Mouse (Mus musculus) MEL (cell line): ENCODE data around the gene Enpp3. TPM values are rescaled to one million over a fixed set of nuclear protein-coding genes. Genes with fewer than 3 reads are reported as not detected.

ENCODE experiments used
- DNase-seq: peaks from one replicate; pipeline ENCODE4 v3.0.0; 2011; ENCODE audit warnings: low read depth, low spot score
- H3K27ac ChIP-seq: 2 replicates; pipeline ENCODE4 v1.5.1; 2012; ENCODE audit warnings: low read depth, mild to moderate bottlenecking, control low read depth, low read length, moderate library complexity; ENCODE audit not compliant: control insufficient read depth
- H3K27me3 ChIP-seq, 2 experiments: fragments of 150-350 bp in 1 of 2; sonication (generic) in 1 of 2; 2 replicates each; pipeline ENCODE4 v1.6.1; 2012; ENCODE audit warnings: low read length in 2 of 2, mild to moderate bottlenecking in 2 of 2, improper control_type of control experiment in 1 of 2, moderate library complexity in 1 of 2; ENCODE audit not compliant: insufficient read depth in 2 of 2, control insufficient read depth in 1 of 2
- H3K36me3 ChIP-seq, 2 experiments: 2 replicates each; pipeline ENCODE4 v1.6.1; 2012 to 2014; ENCODE audit warnings: low read length in 2 of 2, improper control_type of control experiment in 1 of 2, inconsistent platforms in 1 of 2, mild to moderate bottlenecking in 1 of 2; ENCODE audit not compliant: insufficient read depth in 2 of 2, control insufficient read depth in 1 of 2
- H3K4me1 ChIP-seq, 2 experiments: fragments of 150-350 bp in 1 of 2; sonication (generic) in 1 of 2; 2 replicates each; pipeline ENCODE4 v1.6.1; 2012; ENCODE audit warnings: low read length in 2 of 2, improper control_type of control experiment in 1 of 2, mild to moderate bottlenecking in 1 of 2; ENCODE audit not compliant: insufficient read depth in 2 of 2, control insufficient read depth in 1 of 2
- H3K4me3 ChIP-seq, 2 experiments: fragments of 150-350 bp in 1 of 2; sonication (generic) in 1 of 2; 2 replicates each; pipeline ENCODE4 v1.5.1; 2012; ENCODE audit warnings: low read depth in 2 of 2, low read length in 2 of 2, mild to moderate bottlenecking in 2 of 2, moderate library complexity in 2 of 2, control low read depth in 1 of 2, improper control_type of control experiment in 1 of 2; ENCODE audit not compliant: control insufficient read depth in 1 of 2, insufficient read depth in 1 of 2
- H3K79me2 ChIP-seq: 2 replicates; pipeline ENCODE4 v1.6.1; 2012; ENCODE audit warnings: mild to moderate bottlenecking, low read length, moderate library complexity; ENCODE audit not compliant: control insufficient read depth, poor library complexity, insufficient read depth
- H3K9ac ChIP-seq: 2 replicates; pipeline ENCODE4 v1.6.1; 2012; ENCODE audit warnings: low read depth, mild to moderate bottlenecking, control low read depth, low read length, moderate library complexity; ENCODE audit not compliant: control insufficient read depth, poor library complexity, severe bottlenecking
- H3K9me3 ChIP-seq: fragments of 150-350 bp; sonication (generic); replicated peaks from 2 replicates; pipeline ENCODE4 v1.6.1; 2012; ENCODE audit warnings: mild to moderate bottlenecking, low read length, improper control_type of control experiment, moderate library complexity; ENCODE audit not compliant: insufficient read depth
- BHLHE40 ChIP-seq: IDR thresholded peaks from 2 replicates; pipeline ENCODE4 v1.6.1; 2012; ENCODE audit warnings: low read depth, mild to moderate bottlenecking, inconsistent platforms, low read length, improper control_type of control experiment, borderline replicate concordance
- CHD2 ChIP-seq: IDR thresholded peaks from 2 replicates; pipeline ENCODE4 v1.6.1; 2011; ENCODE audit warnings: low read length, improper control_type of control experiment
- CTCF ChIP-seq, 3 experiments: IDR thresholded peaks in 2 of 3; conservative IDR thresholded peaks in 1 of 3; 2 replicates each; pipeline ENCODE4 v1.5.1; 2011 to 2012; ENCODE audit warnings: low read length in 3 of 3, low read depth in 2 of 3, mild to moderate bottlenecking in 2 of 3, improper control_type of control experiment in 1 of 3, inconsistent platforms in 1 of 3, mixed read lengths in 1 of 3, moderate library complexity in 1 of 3; ENCODE audit not compliant: control insufficient read depth in 1 of 3, insufficient read depth in 1 of 3, poor library complexity in 1 of 3, severe bottlenecking in 1 of 3
- E2F4 ChIP-seq: IDR thresholded peaks from 2 replicates; pipeline ENCODE4 v1.6.1; 2011; ENCODE audit warnings: low read depth, low read length, improper control_type of control experiment, borderline replicate concordance
- ELF1 ChIP-seq: IDR thresholded peaks from 2 replicates; pipeline ENCODE4 v1.6.1; 2014; ENCODE audit warnings: low read depth, mild to moderate bottlenecking, inconsistent platforms, low read length, improper control_type of control experiment, moderate library complexity
- HCFC1 ChIP-seq: IDR thresholded peaks from 2 replicates; pipeline ENCODE4 v1.6.1; 2012; ENCODE audit warnings: low read depth, mild to moderate bottlenecking, inconsistent platforms, low read length, improper control_type of control experiment, moderate library complexity
- JUND ChIP-seq: IDR thresholded peaks from 2 replicates; pipeline ENCODE4 v1.6.1; 2011; ENCODE audit warnings: low read depth, mild to moderate bottlenecking, improper control_type of control experiment, low read length
- MAX ChIP-seq: IDR thresholded peaks from 2 replicates; pipeline ENCODE4 v1.6.1; 2011; ENCODE audit warnings: low read length, improper control_type of control experiment
- MEF2A ChIP-seq: IDR thresholded peaks from 2 replicates; pipeline ENCODE4 v1.6.1; 2014; ENCODE audit warnings: low read depth, mild to moderate bottlenecking, inconsistent platforms, low read length, improper control_type of control experiment; ENCODE audit not compliant: poor library complexity, insufficient replicate concordance, severe bottlenecking; ENCODE audit errors: extremely low read depth
- MXI1 ChIP-seq: IDR thresholded peaks from 2 replicates; pipeline ENCODE4 v1.6.1; 2011; ENCODE audit warnings: mild to moderate bottlenecking, low read depth, low read length, improper control_type of control experiment
- MYB ChIP-seq: IDR thresholded peaks from 2 replicates; pipeline ENCODE4 v1.6.1; 2011; ENCODE audit warnings: mild to moderate bottlenecking, low read depth, low read length, improper control_type of control experiment
- NELFE ChIP-seq: IDR thresholded peaks from 2 replicates; pipeline ENCODE4 v1.6.1; 2011; ENCODE audit warnings: low read depth, low read length, improper control_type of control experiment
- POLR2A ChIP-seq, 2 experiments: IDR thresholded peaks; 2 replicates each; pipeline ENCODE4 v1.6.1; 2011 to 2012; ENCODE audit warnings: low read length in 2 of 2, mild to moderate bottlenecking in 2 of 2, control low read depth in 1 of 2, improper control_type of control experiment in 1 of 2, low read depth in 1 of 2, moderate library complexity in 1 of 2; ENCODE audit not compliant: control insufficient read depth in 1 of 2, insufficient read depth in 1 of 2, poor library complexity in 1 of 2
- POLR2AphosphoS2 ChIP-seq: IDR thresholded peaks from 2 replicates; pipeline ENCODE4 v1.6.1; 2011; ENCODE audit warnings: low read length, improper control_type of control experiment
- RCOR1 ChIP-seq: IDR thresholded peaks from 2 replicates; pipeline ENCODE4 v1.6.1; 2012; ENCODE audit warnings: low read depth, mild to moderate bottlenecking, inconsistent platforms, low read length, improper control_type of control experiment
- SIN3A ChIP-seq: IDR thresholded peaks from 2 replicates; pipeline ENCODE4 v1.6.1; 2012; ENCODE audit warnings: low read length, improper control_type of control experiment, inconsistent platforms
- SMC3 ChIP-seq: IDR thresholded peaks from 2 replicates; pipeline ENCODE4 v1.6.1; 2011; ENCODE audit warnings: low read depth, low read length, improper control_type of control experiment
- TAL1 ChIP-seq: IDR thresholded peaks from 2 replicates; pipeline ENCODE4 v1.6.1; 2012; ENCODE audit warnings: mild to moderate bottlenecking, inconsistent platforms, low read length, moderate library complexity, mixed read lengths
- TBP ChIP-seq: IDR thresholded peaks from 2 replicates; pipeline ENCODE4 v1.8.0; 2011; ENCODE audit warnings: low read depth, low read length, improper control_type of control experiment
- TCF12 ChIP-seq: IDR thresholded peaks from 2 replicates; pipeline ENCODE4 v1.6.1; 2014; ENCODE audit warnings: low read depth, mild to moderate bottlenecking, inconsistent platforms, low read length, improper control_type of control experiment, moderate library complexity
- UBTF ChIP-seq: IDR thresholded peaks from 2 replicates; pipeline ENCODE4 v1.6.1; 2012; ENCODE audit warnings: low read depth, mild to moderate bottlenecking, inconsistent platforms, low read length, improper control_type of control experiment, moderate library complexity, borderline replicate concordance; ENCODE audit not compliant: insufficient read depth
- USF2 ChIP-seq, 2 experiments: IDR thresholded peaks; 2 replicates each; pipeline ENCODE4 v1.6.1; 2011 to 2012; ENCODE audit warnings: improper control_type of control experiment in 2 of 2, low read length in 2 of 2, borderline replicate concordance in 1 of 2, inconsistent platforms in 1 of 2, low read depth in 1 of 2, mild to moderate bottlenecking in 1 of 2; ENCODE audit not compliant: insufficient read depth in 1 of 2
- ZC3H11A ChIP-seq: IDR thresholded peaks from 2 replicates; pipeline ENCODE4 v1.6.1; 2012; ENCODE audit warnings: low read depth, mild to moderate bottlenecking, inconsistent platforms, low read length, improper control_type of control experiment
- ZKSCAN1 ChIP-seq: IDR thresholded peaks from 2 replicates; pipeline ENCODE4 v1.6.1; 2012; ENCODE audit warnings: low read depth, mild to moderate bottlenecking, inconsistent platforms, low read length, improper control_type of control experiment, moderate library complexity
- ZNF384 ChIP-seq: IDR thresholded peaks from 2 replicates; pipeline ENCODE4 v1.6.1; 2012; ENCODE audit warnings: low read depth, mild to moderate bottlenecking, inconsistent platforms, low read length, improper control_type of control experiment
- polyA plus RNA-seq, 2 experiments: library from polyadenylated mRNA; stranded (reverse) in 1 of 2; unstranded in 1 of 2; fragments of >175 nt in 1 of 2; fragments of >200 nt in 1 of 2; gene quantifications; 2 replicates each; pipeline versions ENCODE4 v1.2.1 to v1.2.4; 2012; ENCODE audit warnings: low replicate concordance in 2 of 2, low read depth in 1 of 2; ENCODE audit not compliant: insufficient read length in 2 of 2, insufficient read depth in 1 of 2, missing spikeins in 1 of 2
- total RNA-seq: library from RNA; depleted of rRNA; stranded (reverse); fragments of 300-350 nt; gene quantifications from 2 replicates; pipeline ENCODE4 v1.2.3, GENCODE M21; 2012

The Enpp3 gene
- total and polyA plus RNA-seq, 3 experiments = 0.08 to 0.22 TPM; not detected in 1

DNA sequence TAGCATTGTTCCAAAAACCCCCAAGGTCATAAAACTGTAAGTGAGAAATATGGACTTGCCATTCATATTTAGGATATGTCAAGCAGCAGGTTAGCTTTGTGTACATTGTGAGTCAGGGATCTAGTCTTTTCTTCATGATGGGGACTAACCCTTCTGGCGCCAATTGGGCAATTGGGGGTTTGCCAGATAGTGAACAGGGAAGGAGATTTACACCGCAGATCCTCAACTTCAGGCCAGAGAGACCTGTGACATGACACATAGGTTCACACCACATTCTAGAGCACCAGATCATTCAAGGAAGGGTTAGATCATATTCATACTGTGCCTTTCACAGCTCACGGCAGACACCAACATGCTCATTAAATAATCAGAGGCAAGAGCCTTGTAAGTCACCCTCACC lies 58.7 kb downstream of the Enpp3 start:
- Histone ChIP-seq H3K4me1 (peaks cover 14 to 32% of the 10 kb centered on the region in 2 experiments), H3K27ac (peak overlapping the region; percentile 68; the same call in 1 of the 2 replicates), H3K79me2 (no peaks in the 10 kb centered on the region), H3K9me3 (no peaks in the 10 kb centered on the region), H3K4me3 (no peak overlapping the region), H3K36me3 (peaks cover 0 to 15% of the 10 kb centered on the region in 2 experiments; a peak in 2 of 4 replicates), H3K9ac (no peak overlapping the region), H3K27me3 (no peaks in the 10 kb centered on the region)
- TF ChIP-seq SIN3A (no peak), CHD2 (no peak), ZNF384 (no peak), TCF12 (no peak), ELF1 (no peak), MEF2A (no peak), NELFE (no peak), MYB (no peak), BHLHE40 (no peak), CTCF (IDR thresholded peaks at IDR 0.05 in 2 of 3, conservative IDR thresholded peaks at IDR 0.05 in 1 of 3; ENCODE audit: control insufficient read depth in 1 of 3, insufficient read depth in 1 of 3, low read depth in 2 of 3, low read length in 3 of 3, poor library complexity in 1 of 3, severe bottlenecking in 1 of 3) (no peak), E2F4 (no peak), POLR2A (IDR thresholded peaks at IDR 0.05; ENCODE audit: control insufficient read depth in 1 of 2, insufficient read depth in 1 of 2, low read depth in 1 of 2, low read length in 2 of 2, poor library complexity in 1 of 2) (no peak), TAL1 (no peak), ZKSCAN1 (no peak), USF2 (IDR thresholded peaks at IDR 0.05; ENCODE audit: borderline replicate concordance in 1 of 2, insufficient read depth in 1 of 2, low read depth in 1 of 2, low read length in 2 of 2) (no peak)
- peak; percentile 32 for DNase-seq

- Histone ChIP-seq H3K9me3 (no peaks in the 10 kb centered on the region), H3K79me2 (no peaks in the 10 kb centered on the region), H3K27me3 (no peaks in the 10 kb centered on the region), H3K36me3 (no peaks in the 10 kb centered on the region; a peak in 1 of 4 replicates)
- TF ChIP-seq TAL1 = no peak
- TF ChIP-seq TBP = no peak
- no peak for TF ChIP-seq POLR2AphosphoS2
- TF ChIP-seq NELFE = no peak
- no peak for TF ChIP-seq CTCF (IDR thresholded peaks at IDR 0.05 in 2 of 3, conservative IDR thresholded peaks at IDR 0.05 in 1 of 3; ENCODE audit: control insufficient read depth in 1 of 3, insufficient read depth in 1 of 3, low read depth in 2 of 3, low read length in 3 of 3, poor library complexity in 1 of 3, severe bottlenecking in 1 of 3)
- TF ChIP-seq JUND = no peak
- no peak for TF ChIP-seq UBTF
- no peak for TF ChIP-seq SMC3
- no peak for TF ChIP-seq ZC3H11A
- no peak for TF ChIP-seq MXI1
- TF ChIP-seq ZNF384 = no peak
- TF ChIP-seq RCOR1 = no peak
- no peak for TF ChIP-seq HCFC1
- no peak for TF ChIP-seq MAX
- TF ChIP-seq, all 39 proteins: peak for 0
- Histone ChIP-seq H3K27ac (no peak overlapping the region), H3K4me1 (peaks cover 0 to under 1% of the 10 kb centered on the region in 2 experiments; a peak in 2 of 4 replicates), H3K9ac (no peak overlapping the region), H3K4me3 (no peak overlapping the region)
- no peak for DNase-seq
Measured at GRCm38 (mm10) chr10:24778643-24779020, 64.0 kb downstream of the Enpp3 start.
